Mouse (Mus musculus) CH12.LX (cell line): ENCODE measurements around the gene Angptl7.

Experiments used
- CHD2 ChIP-seq: IDR thresholded peaks from 2 replicates; pipeline ENCODE4 v1.6.1; 2011; ENCODE audit warnings: low read length, improper control_type of control experiment
- CTCF ChIP-seq, 2 experiments: IDR thresholded peaks in 1 of 2; conservative IDR thresholded peaks in 1 of 2; 2 replicates each; pipeline ENCODE4 v1.5.1; 2011 to 2012; ENCODE audit warnings: low read depth in 2 of 2, low read length in 2 of 2, improper control_type of control experiment in 1 of 2, inconsistent platforms in 1 of 2, mild to moderate bottlenecking in 1 of 2, moderate library complexity in 1 of 2
- E2F4 ChIP-seq: IDR thresholded peaks from 2 replicates; pipeline ENCODE4 v1.6.1; 2011; ENCODE audit warnings: low read depth, low read length, improper control_type of control experiment; ENCODE audit not compliant: insufficient replicate concordance
- EP300 ChIP-seq: IDR thresholded peaks from 2 replicates; pipeline ENCODE4 v1.6.1; 2011; ENCODE audit warnings: low read length, improper control_type of control experiment
- MEF2A ChIP-seq: IDR thresholded peaks from 2 replicates; pipeline ENCODE4 v1.6.1; 2014; ENCODE audit warnings: low read depth, mild to moderate bottlenecking, inconsistent platforms, low read length, improper control_type of control experiment, borderline replicate concordance
- SIN3A ChIP-seq: IDR thresholded peaks from 2 replicates; pipeline ENCODE4 v1.6.1; 2012; ENCODE audit warnings: low read length, improper control_type of control experiment, inconsistent platforms

DNA sequence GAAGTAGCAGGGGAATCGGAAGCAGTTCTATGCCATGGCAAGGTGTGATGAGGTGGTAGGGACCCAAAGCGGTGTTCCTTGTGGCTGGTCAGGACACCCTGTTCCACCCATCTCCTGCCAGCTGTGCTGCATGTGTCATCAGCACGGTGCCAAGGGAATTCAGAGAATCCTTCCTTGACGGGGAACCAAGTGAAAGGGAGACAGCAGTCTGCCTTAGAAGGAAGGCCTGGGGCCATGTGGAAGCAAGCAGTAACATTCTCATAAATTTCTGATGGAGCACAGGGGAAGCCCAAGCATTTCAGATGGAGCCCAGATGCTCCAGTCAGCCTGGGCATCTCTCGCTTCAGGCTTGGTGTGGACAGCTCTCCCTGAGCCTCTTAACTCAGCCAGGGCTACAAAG, 7.3 kb upstream of the Angptl7 start:
- TF ChIP-seq SIN3A (no peak), MEF2A (no peak), CHD2 (no peak), E2F4 (no peak), CTCF (conservative IDR thresholded peaks at IDR 0.05 in 1 of 2, IDR thresholded peaks at IDR 0.05 in 1 of 2; ENCODE audit: low read depth in 2 of 2, low read length in 2 of 2) (no peak), EP300 (no peak)
